Mouse (Mus musculus) bone marrow, adult 2 months (tissue): Measurements from ENCODE around the gene Olfr315. TPM values are rescaled to one million over a fixed set of nuclear protein-coding genes. Genes with fewer than 3 reads are reported as not detected.

Experiments used
- H3K27ac ChIP-seq: fragments of 200-500 bp; 2 replicates; pipeline ENCODE4 v1.5.1; 2012; ENCODE audit warnings: low read depth, mild to moderate bottlenecking, control low read depth, inconsistent platforms, low read length; ENCODE audit not compliant: control insufficient read depth, poor library complexity, insufficient read depth
- H3K4me1 ChIP-seq: fragments of 200-500 bp; 2 replicates; pipeline ENCODE4 v1.6.1; 2011; ENCODE audit warnings: low read length; ENCODE audit not compliant: control insufficient read depth, insufficient read depth
- H3K4me3 ChIP-seq: fragments of 200-500 bp; replicated peaks from 2 replicates; pipeline ENCODE3; 2011; ENCODE audit warnings: mild to moderate bottlenecking, low read depth, low read length, control low read depth; ENCODE audit not compliant: control insufficient read depth
- CTCF ChIP-seq: fragments of 200-500 bp; IDR thresholded peaks from 2 replicates; pipeline ENCODE4 v1.5.1; 2011; ENCODE audit warnings: low read length, control low read depth; ENCODE audit not compliant: control insufficient read depth, insufficient read depth
- POLR2A ChIP-seq: fragments of 200-500 bp; IDR thresholded peaks from 2 replicates; pipeline ENCODE4 v1.6.1; 2011; ENCODE audit warnings: low read depth, mild to moderate bottlenecking, control low read depth, low read length, borderline replicate concordance; ENCODE audit not compliant: control insufficient read depth
- WGBS: fragments of 180-500 bp; shearing (Covaris S2); methylation state at CpG from one replicate; pipeline ENCODE4 v1.1.7; 2018; 5-methylcytosine and 5-hydroxymethylcytosine counted together
- polyA plus RNA-seq: library from polyadenylated mRNA; stranded (reverse); fragments of >200 nt; gene quantifications from 2 replicates; pipeline ENCODE4 v1.2.4, GENCODE M21; 2011; ENCODE audit warnings: low replicate concordance; ENCODE audit not compliant: missing spikeins, insufficient read depth, insufficient read length

The Olfr315 gene
- polyA plus RNA-seq, 1 experiment = not detected

DNA sequence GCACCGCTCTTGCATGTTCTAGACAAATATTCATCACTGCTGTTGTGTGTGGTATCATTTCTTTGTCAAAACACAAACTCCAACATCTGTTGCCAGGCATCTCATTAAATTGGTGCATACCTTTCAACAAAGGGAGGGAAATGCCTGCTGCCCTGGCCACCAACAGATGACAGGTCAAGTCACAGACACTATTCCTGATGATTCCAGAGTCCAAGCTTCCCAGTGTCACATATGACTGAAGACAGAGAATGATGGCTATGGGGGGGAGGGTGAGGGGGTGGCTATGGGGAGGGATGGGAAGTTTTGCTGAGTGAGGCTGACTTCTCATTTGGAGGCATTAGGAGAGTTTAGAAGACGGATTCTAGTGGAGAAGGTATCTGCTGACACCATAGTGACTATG is 11.2 kb downstream of the Olfr315 start:
- Histone ChIP-seq H3K4me3 (no peak overlapping the region), H3K4me1 (no peaks in the 10 kb centered on the region; the same call in 1 of the 2 replicates), H3K27ac (no peak overlapping the region)
- whole genome bisulfite sequencing = 78% methylated on average over 2 of the region's 2 CpGs
- TF ChIP-seq CTCF (no peak), POLR2A (no peak)

DNA sequence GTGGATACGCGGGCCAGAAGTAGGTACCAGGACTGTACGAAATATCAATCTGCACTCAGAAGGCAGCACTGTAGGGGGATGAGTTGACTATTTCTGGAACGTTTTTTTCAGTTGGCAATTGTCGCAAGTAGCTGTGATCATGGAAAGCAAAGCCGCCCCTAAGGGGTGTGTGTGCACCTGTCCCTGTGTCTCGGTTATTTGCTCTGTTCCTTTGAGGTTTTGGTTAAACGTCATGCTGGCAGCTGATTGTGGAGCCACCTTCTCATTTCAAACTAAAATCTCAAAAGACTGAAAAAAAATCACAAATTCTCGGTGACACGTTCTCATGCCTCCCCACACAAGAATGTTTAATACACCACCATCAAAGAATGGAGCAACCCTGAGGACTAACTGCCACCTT is 14.7 kb downstream of the Olfr315 start:
- Histone ChIP-seq H3K4me3 (no peak overlapping the region), H3K27ac (no peak overlapping the region), H3K4me1 (no peaks in the 10 kb centered on the region; the same call in 1 of the 2 replicates)
- WGBS = 75% methylated on average over 10 of the region's 10 CpGs
- TF ChIP-seq POLR2A (no peak), CTCF (no peak)

DNA sequence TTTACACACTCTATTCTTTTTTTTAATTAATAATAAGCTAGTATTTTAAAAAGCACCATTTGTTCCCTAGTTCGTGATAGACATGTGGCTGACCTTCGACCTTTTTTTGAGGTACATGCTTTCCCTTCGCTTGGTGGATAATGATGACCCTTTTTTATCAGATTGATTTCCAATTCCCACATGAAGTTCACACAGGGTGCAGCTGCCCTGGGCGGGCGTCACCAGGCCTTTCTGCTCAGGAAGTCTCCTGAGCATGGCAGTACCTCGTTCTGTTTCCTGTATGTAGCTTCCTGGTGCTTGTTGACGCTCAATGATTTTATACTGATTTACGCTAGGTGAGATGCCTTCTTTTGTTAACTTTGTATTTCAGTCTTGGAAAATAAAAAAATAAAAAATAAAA is 15.4 kb downstream of the Olfr315 start:
- TF ChIP-seq POLR2A (no peak), CTCF (no peak)
- Histone ChIP-seq H3K27ac (no peak overlapping the region), H3K4me1 (no peaks in the 10 kb centered on the region; the same call in 1 of the 2 replicates), H3K4me3 (no peak overlapping the region)
- 43% methylated on average over 8 of the region's 8 CpGs for WGBS

DNA sequence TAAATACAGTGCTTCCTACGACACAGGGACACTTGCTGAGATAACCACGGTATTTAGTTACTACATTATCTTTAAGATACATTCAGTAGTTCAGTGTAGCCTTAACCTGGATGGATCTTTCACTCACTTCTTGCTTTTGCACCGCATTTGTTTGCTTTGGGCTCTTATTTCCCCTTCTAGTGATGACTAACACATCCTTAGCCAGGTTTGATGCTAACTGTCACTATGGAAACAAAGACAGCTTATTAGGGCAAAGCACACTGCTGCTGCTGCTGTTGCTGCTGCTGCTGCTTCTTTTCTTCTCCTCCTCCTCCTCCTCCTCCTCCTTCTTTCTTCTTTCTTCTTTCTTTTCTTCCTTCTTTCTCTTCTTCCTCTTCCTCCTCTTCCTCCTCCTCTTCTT is 16.5 kb downstream of the Olfr315 start:
- no peak for TF ChIP-seq CTCF
- no peak for TF ChIP-seq POLR2A
- Histone ChIP-seq H3K4me1 (no peaks in the 10 kb centered on the region; the same call in 1 of the 2 replicates), H3K4me3 (no peak overlapping the region), H3K27ac (no peak overlapping the region)
- WGBS = 30% methylated on average over 3 of the region's 3 CpGs

DNA sequence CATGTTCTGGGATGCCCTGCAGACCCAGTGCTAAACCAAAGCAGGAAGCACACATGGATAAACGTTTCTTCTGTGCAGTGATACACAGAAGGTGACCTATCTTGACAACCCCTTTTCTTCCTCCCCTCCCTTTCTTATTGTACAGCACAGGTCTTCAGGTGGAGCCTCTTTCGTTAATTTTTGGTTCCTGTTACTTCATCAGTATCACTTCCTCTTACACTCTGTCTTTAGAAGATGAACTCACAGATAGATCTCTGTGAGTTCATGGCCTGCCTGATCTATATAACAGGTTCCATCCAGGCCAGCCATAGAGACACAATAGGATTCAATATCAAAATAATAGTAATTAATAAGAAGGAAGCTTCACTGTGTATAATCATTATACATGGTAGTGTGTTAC is 17.1 kb downstream of the Olfr315 start:
- H3K27ac ChIP-seq = no peak overlapping the region
- H3K4me3 ChIP-seq = no peak overlapping the region
- WGBS = 7% methylated on average over 2 of the region's 2 CpGs
- no peak for TF ChIP-seq CTCF
- TF ChIP-seq POLR2A = no peak
- no peaks in the 10 kb centered on the region; the same call in 1 of the 2 replicates for H3K4me1 ChIP-seq

DNA sequence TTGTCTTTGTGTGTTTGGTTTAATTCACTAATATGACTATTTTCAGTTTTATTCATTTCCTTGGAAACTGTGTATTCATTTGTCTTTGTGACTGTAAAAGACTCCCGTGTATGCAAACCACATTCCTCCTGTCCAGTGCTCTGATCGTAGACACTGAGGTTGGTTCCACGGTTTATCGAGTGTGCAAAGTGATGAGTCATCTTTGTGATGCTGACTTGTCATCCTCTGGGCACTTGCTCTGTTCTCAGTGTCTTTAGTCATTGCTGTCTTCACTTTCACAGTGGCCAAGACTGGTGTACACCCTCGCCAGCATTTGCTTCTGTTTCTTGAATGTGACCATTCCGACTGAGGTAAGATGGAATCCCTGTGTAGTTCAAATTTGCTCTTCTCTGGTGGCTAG is 17.7 kb downstream of the Olfr315 start:
- WGBS = 43% methylated on average over 6 of the region's 6 CpGs
- no peaks in the 10 kb centered on the region; the same call in 1 of the 2 replicates for H3K4me1 ChIP-seq

DNA sequence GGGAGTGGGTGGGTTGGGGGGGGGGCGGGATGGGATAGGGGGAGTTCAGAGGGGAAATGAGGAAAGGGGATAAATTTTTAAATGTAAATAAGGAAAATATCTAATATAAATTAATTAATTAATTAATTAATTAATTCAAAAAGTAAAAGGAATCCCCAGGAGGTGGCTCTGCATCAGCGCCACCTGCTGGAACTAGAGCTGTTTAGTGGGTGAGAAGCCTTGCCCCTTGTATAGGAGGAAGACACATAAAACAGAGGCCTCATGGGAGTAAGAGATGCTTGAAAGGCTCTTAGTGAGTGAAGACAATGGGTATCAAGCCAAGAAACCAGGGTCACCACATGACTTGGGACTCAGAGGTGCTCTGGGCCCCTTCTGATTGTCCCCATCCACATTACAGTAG is 22.9 kb downstream of the Olfr315 start:
- 62% methylated on average over 2 of the region's 2 CpGs for WGBS

More for the DNA sequence above, 17.7 kb downstream of the Olfr315 start:
- no peak overlapping the region for H3K4me3 ChIP-seq
- TF ChIP-seq POLR2A (no peak), CTCF (no peak)
- H3K27ac ChIP-seq = no peak overlapping the region

DNA sequence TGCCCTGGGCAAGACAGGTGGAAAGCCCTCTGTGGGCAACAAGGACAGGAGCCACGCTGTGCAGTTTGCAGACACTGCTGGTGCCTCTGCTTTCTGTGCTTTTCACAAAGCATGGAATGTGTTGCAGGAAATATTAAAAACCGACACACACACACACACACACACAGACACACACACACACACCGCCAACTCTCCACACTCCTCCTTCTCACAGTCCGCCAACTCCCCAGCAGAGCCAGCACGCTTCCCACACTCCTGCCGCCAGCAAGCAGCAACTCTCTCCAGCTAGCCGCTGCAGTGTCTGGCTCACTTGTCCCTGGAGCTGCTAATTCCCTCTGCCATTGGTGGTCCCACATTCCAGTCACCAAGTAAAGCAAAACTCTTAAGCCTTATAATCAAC is 23.9 kb downstream of the Olfr315 start:
- TF ChIP-seq CTCF (no peak), POLR2A (no peak)
- H3K27ac ChIP-seq = no peak overlapping the region
- 78% methylated on average over 7 of the region's 7 CpGs for WGBS
- H3K4me3 ChIP-seq = no peak overlapping the region
- no peaks in the 10 kb centered on the region for H3K4me1 ChIP-seq

More for the DNA sequence above, 22.9 kb downstream of the Olfr315 start:
- TF ChIP-seq POLR2A (no peak), CTCF (no peak)
- Histone ChIP-seq H3K27ac (no peak overlapping the region), H3K4me3 (no peak overlapping the region), H3K4me1 (no peaks in the 10 kb centered on the region)

DNA sequence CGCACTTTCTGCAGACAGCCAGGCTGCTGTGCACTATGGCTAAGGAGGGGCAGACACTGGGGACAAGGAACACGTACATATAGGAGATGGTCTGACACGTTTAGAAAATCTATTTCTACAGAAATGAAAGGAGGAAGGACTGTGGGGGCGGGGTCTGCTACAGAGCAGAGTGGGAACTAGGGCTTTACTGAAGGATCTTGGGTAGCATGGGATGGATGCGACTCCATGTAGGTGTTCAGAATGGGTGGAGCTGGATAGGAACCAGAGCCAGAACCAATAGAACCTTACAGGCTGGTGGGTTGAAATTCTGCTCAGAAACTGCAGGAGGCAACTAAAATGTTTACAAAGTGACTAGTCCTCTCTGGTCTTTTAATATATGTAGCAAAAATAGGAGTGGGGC is 26.8 kb downstream of the Olfr315 start:
- Histone ChIP-seq H3K27ac (no peak overlapping the region), H3K4me1 (no peaks in the 10 kb centered on the region), H3K4me3 (no peak overlapping the region)
- WGBS = 47% methylated on average over 5 of the region's 5 CpGs
- no peak for TF ChIP-seq CTCF
- no peak for TF ChIP-seq POLR2A
